19 mouse cellular contexts compared by ENCODE assay signal in the genomic region with DNA sequence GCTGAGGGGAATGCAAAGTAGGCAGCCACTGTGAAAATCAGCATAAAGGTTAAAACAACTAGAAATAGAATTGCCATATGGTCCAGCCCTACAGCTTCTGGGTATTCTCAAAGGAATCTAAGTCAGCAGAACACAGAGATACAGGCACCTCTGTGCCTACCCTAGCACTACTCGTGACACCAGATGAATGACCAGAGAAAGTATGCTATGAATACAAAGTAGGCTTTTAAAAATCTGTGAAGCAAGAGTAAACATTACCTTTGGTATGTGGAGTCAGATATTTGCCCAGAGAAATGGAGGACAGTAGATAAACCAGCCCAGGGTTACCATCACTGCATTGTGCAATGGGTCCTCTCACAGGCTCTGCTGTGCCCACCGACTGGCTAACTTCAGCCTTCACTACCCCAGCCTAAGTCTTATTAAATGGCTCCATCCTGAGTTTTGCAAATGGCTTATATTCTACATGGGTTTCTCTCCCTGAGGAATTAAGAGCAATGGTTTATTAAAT. TPM values are rescaled to one million over a fixed set of nuclear protein-coding genes. Genes with fewer than 3 reads are reported as not detected.
"Had no signal": no experiment of that assay in that cellular context is flagged by ENCODE, and none has a peak within 500 bp of the region (broad histone marks: within the 10 kb centered on the region; RNA-seq: fewer than 3 reads in every experiment).

No protein-coding gene starts in this region.

- H3K4me1 ChIP-seq: limb, embryonic 13.5 days; neural tube, embryonic 15.5 days had no signal

- H3K27me3 ChIP-seq: limb, embryonic 13.5 days; midbrain, embryonic 13.5 days; neural tube, embryonic 15.5 days had no signal

- H3K36me3 ChIP-seq: limb, embryonic 13.5 days; midbrain, embryonic 13.5 days; neural tube, embryonic 15.5 days had no signal

- DNase-seq: kidney, adult 11 months; kidney, postnatal 10 days; layer of hippocampus, adult 9-11 months; left cerebral cortex, postnatal 4 days; lung, adult 2 months; lung, postnatal 36 days; right cerebral cortex, adult 18-20 months; thymus, postnatal 4 days had no signal

- H3K27ac ChIP-seq: limb, embryonic 13.5 days; midbrain, embryonic 13.5 days; neural tube, embryonic 15.5 days; stomach, postnatal 0 days had no signal

- ATAC-seq: lung, postnatal 0 days; midbrain, embryonic 13.5 days had no signal

- H3K4me2 ChIP-seq: limb, embryonic 13.5 days; midbrain, embryonic 13.5 days; neural tube, embryonic 15.5 days had no signal

- H3K9me3 ChIP-seq: limb, embryonic 13.5 days; midbrain, embryonic 13.5 days; neural tube, embryonic 15.5 days had no signal

- H3K9ac ChIP-seq: limb, embryonic 13.5 days; midbrain, embryonic 13.5 days; neural tube, embryonic 15.5 days had no signal

- H3K4me3 ChIP-seq: limb, embryonic 13.5 days; midbrain, embryonic 13.5 days; myocyte; neural tube, embryonic 15.5 days had no signal

RNA-seq across cellular contexts. Expression of a gene that starts 22.5 kb away (rescaled TPM):
- total RNA-seq: megakaryocyte progenitor cell, adult 5-6 weeks; midbrain, postnatal 0 days had no signal
- polyA plus RNA-seq: kidney, embryonic 14.5 days; large intestine, adult 2 months; midbrain, embryonic 13.5 days; myocyte; neural tube, embryonic 11.5 days; stomach, postnatal 0 days had no signal

RNA-seq across cellular contexts. Expression of a gene that starts 25.6 kb away (rescaled TPM):
- total RNA-seq: megakaryocyte progenitor cell, adult 5-6 weeks had no signal
